Mouse (Mus musculus) kidney, postnatal 10 days (tissue): ENCODE measurements at regions not wholly inside any gene's neighbourhood (a gene's known extent, or its start where the extent isn't known, plus 50 kb on each side); places are given as distances from the start of the nearest gene placed in this dataset.
A peak's percentile ranks its signal among the peaks of the same experiment; 100 is the strongest.

ENCODE experiments used
- DNase-seq: peaks from one replicate; pipeline ENCODE4 v3.0.0; 2021; ENCODE audit warnings: mixed read lengths

DNA sequence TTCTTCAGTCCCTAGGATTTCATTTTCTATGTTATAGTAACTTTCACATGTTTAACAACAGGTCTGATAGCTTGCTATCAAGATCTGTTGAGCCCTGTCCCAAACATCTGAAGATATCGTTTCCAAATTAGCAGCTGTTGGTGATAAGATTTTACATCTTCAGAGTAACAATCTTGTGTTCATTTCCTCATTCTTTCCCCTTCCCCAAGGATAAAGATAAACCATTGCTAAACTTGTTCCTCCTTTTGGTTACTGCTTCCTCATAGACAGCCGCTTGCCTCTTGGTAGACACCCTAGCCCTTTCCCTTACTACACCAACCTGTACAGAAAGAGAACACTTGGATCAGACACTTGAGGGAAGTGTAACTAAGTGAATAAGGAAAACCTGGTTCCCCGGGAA, 58.6 kb downstream of the Kcnrg start:
- no peak for DNase-seq

- DNase-seq, result no peak
These were observed 65.9 kb downstream of the Kcnrg start for GRCm38 (mm10) chr14:61673184-61673583.

- no peak for DNase-seq
These were observed 70.8 kb downstream of the Kcnrg start for GRCm38 (mm10) chr14:61678107-61678506.

- peak; percentile 96 for DNase-seq
These were observed 73.8 kb downstream of the Kcnrg start for GRCm38 (mm10) chr14:61680818-61681707.

GRCm38 (mm10) chr14:61681708-61682701, 74.7 kb downstream of the Kcnrg start:
- peak; percentile 96 for DNase-seq

- peak; percentile 80 for DNase-seq
These were observed 75.6 kb downstream of the Kcnrg start for GRCm38 (mm10) chr14:61682721-61683355.

DNA sequence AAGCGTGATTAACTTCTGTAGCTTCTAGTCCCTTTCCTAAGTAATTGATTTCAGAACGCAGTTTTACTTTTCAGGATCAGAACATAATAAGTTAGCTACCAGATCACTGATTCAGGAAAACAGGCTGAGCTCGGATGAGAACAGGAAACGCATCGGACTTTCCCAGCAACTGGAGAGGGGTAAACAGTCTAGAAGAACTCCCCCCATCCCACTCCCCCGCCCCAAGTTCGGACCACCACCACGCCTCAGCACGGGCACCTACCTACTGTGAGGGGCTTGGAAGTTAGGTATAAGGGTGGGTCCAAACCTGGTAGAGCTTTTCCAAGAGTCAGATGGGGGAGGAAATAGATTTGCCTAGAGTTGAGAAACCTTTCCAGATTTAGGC, 76.1 kb downstream of the Kcnrg start:
- no peak for DNase-seq

- peak; percentile 40 for DNase-seq
These were observed 76.6 kb downstream of the Kcnrg start for GRCm38 (mm10) chr14:61683791-61684411.

- no peak for DNase-seq
These were observed 77.4 kb downstream of the Kcnrg start for GRCm38 (mm10) chr14:61684473-61685230.

- DNase-seq, result no peak
These were observed 78.1 kb downstream of the Kcnrg start for GRCm38 (mm10) chr14:61685231-61685800.

GRCm38 (mm10) chr14:61686101-61686691, 78.9 kb downstream of the Kcnrg start:
- peak; percentile 38 for DNase-seq

GRCm38 (mm10) chr14:61686821-61687341, 79.6 kb downstream of the Kcnrg start:
- DNase-seq, result peak; percentile 66

DNA sequence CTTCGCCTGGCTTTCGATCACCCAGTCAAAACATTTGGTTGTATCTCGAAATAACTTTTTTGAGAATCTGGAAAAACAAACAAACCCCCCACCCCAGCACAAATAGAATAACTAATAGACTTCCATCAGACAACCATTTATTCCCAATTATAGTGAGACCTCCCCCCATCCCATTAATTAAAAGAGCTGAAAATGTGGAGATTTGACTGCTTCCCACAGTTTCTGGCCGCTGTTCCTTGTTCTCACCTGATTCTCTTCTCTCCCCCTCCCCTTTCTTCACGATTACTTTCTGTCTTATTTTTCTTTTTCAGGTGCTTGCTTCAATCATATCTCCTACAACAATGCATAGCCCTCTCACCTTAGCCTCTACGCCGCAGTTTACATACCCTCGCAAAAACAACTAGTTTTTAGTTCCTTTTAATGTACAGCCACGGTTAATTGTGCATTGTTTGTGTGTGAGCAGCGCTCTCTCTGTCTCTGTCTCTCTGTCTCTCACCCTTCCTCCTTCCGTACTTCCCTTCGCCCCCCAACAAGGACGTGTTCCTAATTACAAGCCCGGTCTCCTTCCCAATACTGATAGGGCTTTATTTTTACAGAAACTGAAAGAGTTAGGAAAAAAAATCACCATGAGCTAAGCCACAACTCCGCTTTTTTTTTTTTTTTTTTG, 80.2 kb downstream of the Kcnrg start:
- DNase-seq, result no peak

GRCm38 (mm10) chr14:61688013-61688520, 80.8 kb downstream of the Kcnrg start:
- no peak for DNase-seq

DNA sequence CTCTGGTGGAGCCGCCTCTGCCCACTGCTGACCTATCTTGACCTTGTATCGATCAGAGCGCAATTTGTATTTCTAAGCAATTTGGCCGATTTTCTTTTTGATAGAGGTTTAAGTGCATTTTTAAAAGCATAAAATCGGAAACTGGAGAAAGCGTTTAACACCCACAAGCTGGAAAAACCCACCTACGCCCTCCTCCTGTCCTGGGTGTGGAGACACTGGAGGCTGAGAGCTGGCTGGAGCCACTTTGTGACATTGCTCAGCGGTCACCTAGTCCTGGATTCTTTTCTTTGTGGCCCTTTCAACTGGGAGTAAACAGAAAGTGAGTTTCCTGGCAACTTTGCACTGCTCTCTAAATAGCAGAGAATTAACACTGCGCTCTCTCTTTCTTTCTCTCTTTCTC, 81.4 kb downstream of the Kcnrg start:
- DNase-seq, result no peak

GRCm38 (mm10) chr14:61689281-61689680, 82.0 kb downstream of the Kcnrg start:
- DNase-seq, result peak; percentile 42

GRCm38 (mm10) chr14:61689776-61690175, 82.5 kb downstream of the Kcnrg start:
- DNase-seq, result no peak

GRCm38 (mm10) chr14:61691785-61692372, 84.6 kb downstream of the Kcnrg start:
- no peak for DNase-seq

DNA sequence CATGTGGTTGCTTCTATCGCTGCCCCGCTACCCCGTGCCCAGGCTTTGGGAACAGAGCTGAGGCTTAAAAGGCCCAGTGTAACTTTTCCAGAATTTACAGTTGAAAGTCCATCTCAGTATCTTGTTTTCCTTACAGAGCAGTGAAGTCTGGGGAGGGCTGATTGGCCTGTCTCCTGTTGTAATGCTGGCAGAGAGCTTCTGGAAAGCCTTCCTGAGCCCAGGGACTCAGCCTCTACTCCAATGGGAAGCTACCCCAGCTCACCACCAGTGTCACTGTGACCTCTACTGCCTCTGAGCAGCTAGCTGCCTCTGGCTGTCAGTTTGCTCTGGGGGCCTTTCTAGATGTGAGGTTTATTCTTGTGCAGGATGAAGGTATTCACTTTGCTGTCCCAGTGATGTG, 87.5 kb downstream of the Kcnrg start:
- no peak for DNase-seq
